Mouse (Mus musculus) liver, embryonic 14.5 days (tissue): ENCODE measurements around the gene Rnf220.

Source experiments
- CTCF ChIP-seq: IDR thresholded peaks from 2 replicates; pipeline ENCODE4 v1.5.1; 2016; ENCODE audit warnings: antibody characterized with exemption, low read depth, control low read depth
- EP300 ChIP-seq: IDR thresholded peaks from 2 replicates; pipeline ENCODE4 v1.6.1; 2016; ENCODE audit warnings: antibody characterized with exemption, low read depth

DNA sequence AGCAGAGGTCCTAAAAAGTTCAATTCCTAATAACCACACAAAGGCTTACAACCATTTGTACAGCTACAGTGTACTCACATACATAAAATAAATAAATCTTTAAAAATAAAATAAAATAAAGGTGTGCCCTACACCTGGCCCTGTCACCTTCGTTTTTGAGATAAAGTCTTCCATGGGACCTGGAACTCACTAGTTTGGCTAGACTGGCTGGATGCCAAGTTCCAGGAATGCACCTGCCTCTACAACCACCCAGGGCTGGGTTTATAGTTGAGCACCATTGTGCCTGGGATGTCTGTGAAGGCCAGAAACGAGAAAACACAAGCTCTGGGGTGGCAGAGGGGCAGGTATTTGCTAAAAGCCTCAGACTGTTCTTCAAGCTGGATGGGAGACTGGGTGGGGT, 257.7 kb downstream of the Rnf220 start:
- no peak for TF ChIP-seq CTCF
- no peak for TF ChIP-seq EP300
